Mouse (Mus musculus): ENCODE results near the gene Ropn1. TPM values are rescaled to one million over a fixed set of nuclear protein-coding genes. Genes with fewer than 3 reads are reported as not detected.

The Ropn1 gene
- polyA plus RNA-seq, 1 experiment, result not detected

DNA sequence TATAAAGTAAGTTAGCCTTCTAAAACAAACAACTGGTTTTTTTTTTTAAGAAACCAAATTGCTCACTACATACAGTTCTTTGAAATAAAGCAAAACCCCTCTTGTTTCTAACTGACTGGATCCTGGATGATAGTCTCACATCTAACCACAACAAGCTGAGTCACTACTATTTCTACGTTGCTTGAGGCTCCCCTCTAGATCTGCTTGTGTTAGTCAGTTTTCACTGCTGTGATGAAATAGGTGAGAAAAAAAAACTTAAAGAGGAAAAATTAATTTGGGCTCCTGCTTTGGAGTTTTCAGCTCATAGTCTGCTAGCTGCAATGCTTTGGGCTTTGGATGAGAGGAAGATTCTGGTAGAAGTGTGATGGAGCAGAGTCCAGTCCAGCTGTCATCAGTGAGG, 39.6 kb upstream of the Ropn1 start:
- no peak overlapping the region for H3K4me3 ChIP-seq
- no peak for TF ChIP-seq REST (IDR thresholded peaks at IDR 0.05; ENCODE audit: insufficient read depth, insufficient read length)
- no peak for TF ChIP-seq MYOG (IDR thresholded peaks at IDR 0.05; ENCODE audit: control insufficient read depth in 1 of 3, insufficient read depth in 1 of 3, insufficient read length in 2 of 3, low read depth in 2 of 3)
- no peak for TF ChIP-seq TCF12 (IDR thresholded peaks at IDR 0.05; ENCODE audit: insufficient read depth, poor library complexity, severe bottlenecking)
- TF ChIP-seq POLR2A (IDR thresholded peaks at IDR 0.05; ENCODE audit: insufficient read length, low read depth), result no peak
- no peak for TF ChIP-seq POLR2AphosphoS2 (IDR thresholded peaks at IDR 0.05; ENCODE audit: insufficient read length, low read depth)
- TF ChIP-seq USF1 (IDR thresholded peaks at IDR 0.05; ENCODE audit: low read depth), result no peak
- no peak for TF ChIP-seq SRF (IDR thresholded peaks at IDR 0.05; ENCODE audit: control insufficient read depth, insufficient read length, low read depth)
- no peaks in the 10 kb centered on the region for H3K27me3 ChIP-seq (ENCODE audit: control insufficient read depth, insufficient read depth, insufficient read length)
- H3K79me2 ChIP-seq (ENCODE audit: control insufficient read depth, insufficient read depth), result no peaks in the 10 kb centered on the region
- H3K36me3 ChIP-seq (ENCODE audit: control insufficient read depth, insufficient read depth), result no peaks in the 10 kb centered on the region
- no peak overlapping the region for H3K4me2 ChIP-seq (ENCODE audit: low read depth)
- no peak overlapping the region for H3ac ChIP-seq (ENCODE audit: control insufficient read depth, insufficient read length)

DNA sequence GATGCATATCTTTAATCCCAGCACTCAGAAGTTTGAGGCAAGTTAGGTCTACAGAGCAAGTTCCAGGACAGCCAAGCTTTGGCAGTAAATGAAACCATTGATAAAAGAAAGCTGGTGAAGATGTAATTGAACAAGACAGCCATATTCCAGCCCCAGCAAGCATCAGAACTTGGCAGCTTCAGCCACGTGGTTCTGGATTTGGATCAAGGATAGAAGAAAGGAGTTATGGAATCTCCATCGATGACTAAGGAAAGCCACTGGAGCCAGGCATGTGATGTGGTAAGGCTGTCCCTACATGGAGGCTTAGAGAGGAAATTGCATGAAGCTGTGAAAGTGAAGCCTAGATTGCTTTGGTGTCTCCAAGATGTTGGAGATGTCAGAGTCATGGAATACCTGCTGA, 35.7 kb upstream of the Ropn1 start:
- TF ChIP-seq USF1 (IDR thresholded peaks at IDR 0.05; ENCODE audit: low read depth) (peak; percentile 24), TCF12 (IDR thresholded peaks at IDR 0.05; ENCODE audit: insufficient read depth, poor library complexity, severe bottlenecking) (no peak), MYOD1 (IDR thresholded peaks at IDR 0.05; ENCODE audit: control insufficient read depth in 1 of 3, insufficient read length in 2 of 3, low read depth in 2 of 3) (no peak), E2F4 (IDR thresholded peaks at IDR 0.05; ENCODE audit: insufficient read depth) (no peak), TCF3 (IDR thresholded peaks at IDR 0.05; ENCODE audit: insufficient read length, low read depth) (no peak), POLR2A (IDR thresholded peaks at IDR 0.05; ENCODE audit: insufficient read length, low read depth) (no peak), POLR2AphosphoS2 (IDR thresholded peaks at IDR 0.05; ENCODE audit: insufficient read length, low read depth) (no peak)
- no peaks in the 10 kb centered on the region for H3K36me3 ChIP-seq (ENCODE audit: control insufficient read depth, insufficient read depth)
- H3K79me2 ChIP-seq (ENCODE audit: control insufficient read depth, insufficient read depth), result no peaks in the 10 kb centered on the region

DNA sequence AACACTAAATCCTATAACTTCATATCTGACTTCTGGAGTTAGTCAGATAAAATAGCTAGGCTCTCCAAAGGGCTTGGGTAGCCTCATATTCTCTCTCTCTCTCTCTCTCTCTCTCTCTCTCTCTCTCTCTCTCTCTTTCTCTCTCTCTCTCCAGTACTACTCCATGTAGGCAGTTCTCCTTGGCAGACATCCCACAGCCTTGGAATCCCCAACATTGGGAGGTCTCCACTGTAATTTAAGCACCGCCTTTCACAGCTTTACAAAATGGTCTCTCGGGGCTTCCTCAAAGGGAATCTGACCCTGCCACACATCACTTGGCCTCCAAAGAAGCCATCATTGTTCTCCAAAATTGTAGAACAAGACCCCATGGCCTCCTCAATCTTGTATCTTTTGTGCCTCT, 22.1 kb upstream of the Ropn1 start:
- no peaks in the 10 kb centered on the region for H3K27me3 ChIP-seq (ENCODE audit: control insufficient read depth, insufficient read depth, insufficient read length)
- H3K79me2 ChIP-seq (ENCODE audit: control insufficient read depth, insufficient read depth), result no peaks in the 10 kb centered on the region
- H3ac ChIP-seq (ENCODE audit: control insufficient read depth, insufficient read length), result no peak overlapping the region
- no peaks in the 10 kb centered on the region for H3K36me3 ChIP-seq (ENCODE audit: control insufficient read depth, insufficient read depth)
- H3K4me3 ChIP-seq, result no peak overlapping the region
- no peak for TF ChIP-seq MAX (IDR thresholded peaks at IDR 0.05; ENCODE audit: low read depth)
- no peak for TF ChIP-seq TCF12 (IDR thresholded peaks at IDR 0.05; ENCODE audit: insufficient read depth, poor library complexity, severe bottlenecking)
- TF ChIP-seq POLR2AphosphoS2 (IDR thresholded peaks at IDR 0.05; ENCODE audit: insufficient read length, low read depth), result no peak
- no peak for TF ChIP-seq CEBPB (IDR thresholded peaks at IDR 0.05; ENCODE audit: insufficient read depth, poor library complexity, severe bottlenecking)
- no peak for TF ChIP-seq E2F4 (IDR thresholded peaks at IDR 0.05; ENCODE audit: insufficient read depth)
- no peak for TF ChIP-seq SRF (IDR thresholded peaks at IDR 0.05; ENCODE audit: control insufficient read depth, insufficient read length, low read depth)
- no peak for TF ChIP-seq TCF3 (IDR thresholded peaks at IDR 0.05; ENCODE audit: insufficient read length, low read depth)
- TF ChIP-seq MYOD1 (IDR thresholded peaks at IDR 0.05; ENCODE audit: control insufficient read depth in 1 of 3, insufficient read length in 2 of 3, low read depth in 2 of 3), result no peak
- no peak for TF ChIP-seq USF1 (IDR thresholded peaks at IDR 0.05; ENCODE audit: low read depth)
- TF ChIP-seq POLR2A (IDR thresholded peaks at IDR 0.05; ENCODE audit: insufficient read length, low read depth), result no peak
- TF ChIP-seq MYOG (IDR thresholded peaks at IDR 0.05; ENCODE audit: control insufficient read depth in 1 of 3, insufficient read depth in 1 of 3, insufficient read length in 2 of 3, low read depth in 2 of 3), result no peak
- TF ChIP-seq REST (IDR thresholded peaks at IDR 0.05; ENCODE audit: insufficient read depth, insufficient read length), result no peak
- no peak overlapping the region for H3K4me2 ChIP-seq (ENCODE audit: low read depth)

More for the DNA sequence above, 35.7 kb upstream of the Ropn1 start:
- Histone ChIP-seq H3ac (ENCODE audit: control insufficient read depth, insufficient read length) (no peak overlapping the region), H3K27me3 (ENCODE audit: control insufficient read depth, insufficient read depth, insufficient read length) (no peaks in the 10 kb centered on the region), H3K4me3 (no peak overlapping the region), H3K4me2 (ENCODE audit: low read depth) (no peak overlapping the region)

DNA sequence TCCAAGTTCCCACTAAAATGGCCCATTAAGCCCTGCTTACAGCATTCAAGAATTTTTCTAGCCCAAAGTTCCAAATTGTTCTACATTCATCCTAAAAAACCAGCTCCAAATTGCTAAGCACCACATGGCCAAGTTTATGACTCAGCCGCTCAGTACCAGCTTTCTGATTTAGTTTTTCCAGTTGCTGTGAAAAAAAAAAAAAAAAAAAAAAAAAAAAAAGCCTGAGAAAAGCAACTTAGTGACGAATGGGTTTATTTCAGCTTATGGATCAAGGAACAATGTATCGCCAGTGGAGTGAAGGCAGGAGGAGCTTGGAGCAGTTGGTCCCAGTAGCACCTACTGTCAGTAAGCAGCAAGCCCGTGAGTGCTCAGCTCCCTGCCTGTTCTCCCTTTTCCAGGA, 21.3 kb upstream of the Ropn1 start:
- Histone ChIP-seq H3K4me2 (ENCODE audit: low read depth) (no peak overlapping the region), H3ac (ENCODE audit: control insufficient read depth, insufficient read length) (no peak overlapping the region), H3K4me3 (no peak overlapping the region), H3K36me3 (ENCODE audit: control insufficient read depth, insufficient read depth) (no peaks in the 10 kb centered on the region), H3K79me2 (ENCODE audit: control insufficient read depth, insufficient read depth) (no peaks in the 10 kb centered on the region), H3K27me3 (ENCODE audit: control insufficient read depth, insufficient read depth, insufficient read length) (no peaks in the 10 kb centered on the region)
- TF ChIP-seq MYOD1 (IDR thresholded peaks at IDR 0.05; ENCODE audit: control insufficient read depth in 1 of 3, insufficient read length in 2 of 3, low read depth in 2 of 3) (no peak), SRF (IDR thresholded peaks at IDR 0.05; ENCODE audit: control insufficient read depth, insufficient read length, low read depth) (no peak), REST (IDR thresholded peaks at IDR 0.05; ENCODE audit: insufficient read depth, insufficient read length) (no peak), E2F4 (IDR thresholded peaks at IDR 0.05; ENCODE audit: insufficient read depth) (no peak), MYOG (IDR thresholded peaks at IDR 0.05; ENCODE audit: control insufficient read depth in 1 of 3, insufficient read depth in 1 of 3, insufficient read length in 2 of 3, low read depth in 2 of 3) (no peak), TCF12 (IDR thresholded peaks at IDR 0.05; ENCODE audit: insufficient read depth, poor library complexity, severe bottlenecking) (no peak), CEBPB (IDR thresholded peaks at IDR 0.05; ENCODE audit: insufficient read depth, poor library complexity, severe bottlenecking) (no peak), MAX (IDR thresholded peaks at IDR 0.05; ENCODE audit: low read depth) (no peak), POLR2AphosphoS2 (IDR thresholded peaks at IDR 0.05; ENCODE audit: insufficient read length, low read depth) (no peak), TCF3 (IDR thresholded peaks at IDR 0.05; ENCODE audit: insufficient read length, low read depth) (no peak), POLR2A (IDR thresholded peaks at IDR 0.05; ENCODE audit: insufficient read length, low read depth) (no peak), USF1 (IDR thresholded peaks at IDR 0.05; ENCODE audit: low read depth) (no peak)

DNA sequence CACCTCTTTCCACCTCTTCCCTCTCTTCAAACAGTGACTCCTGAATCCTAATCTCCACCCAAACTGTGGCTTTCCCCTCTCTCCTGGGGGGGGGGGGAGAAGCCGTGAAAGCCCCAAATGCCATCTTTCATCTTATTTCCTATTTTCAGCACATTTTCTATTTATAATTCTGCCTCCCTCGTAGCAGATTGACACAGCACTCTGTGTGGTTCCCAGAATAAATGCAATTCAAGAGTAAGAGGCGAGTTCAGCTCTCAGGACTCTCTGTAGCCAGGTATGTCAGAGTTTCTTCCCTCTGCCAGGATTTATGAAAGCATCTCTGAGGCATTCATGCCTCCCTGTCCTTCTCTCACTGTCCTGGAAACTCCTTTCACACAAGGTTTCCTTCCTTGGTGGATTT, 14.2 kb upstream of the Ropn1 start:
- Histone ChIP-seq H3K79me2 (ENCODE audit: control insufficient read depth, insufficient read depth) (no peaks in the 10 kb centered on the region), H3K4me3 (no peak overlapping the region), H3K4me2 (ENCODE audit: low read depth) (no peak overlapping the region), H3ac (ENCODE audit: control insufficient read depth, insufficient read length) (no peak overlapping the region), H3K36me3 (ENCODE audit: control insufficient read depth, insufficient read depth) (no peaks in the 10 kb centered on the region), H3K27me3 (ENCODE audit: control insufficient read depth, insufficient read depth, insufficient read length) (no peaks in the 10 kb centered on the region)
- TF ChIP-seq MYOD1 (IDR thresholded peaks at IDR 0.05; ENCODE audit: control insufficient read depth in 1 of 3, insufficient read length in 2 of 3, low read depth in 2 of 3) (no peak), REST (IDR thresholded peaks at IDR 0.05; ENCODE audit: insufficient read depth, insufficient read length) (no peak), TCF12 (IDR thresholded peaks at IDR 0.05; ENCODE audit: insufficient read depth, poor library complexity, severe bottlenecking) (no peak), POLR2AphosphoS2 (IDR thresholded peaks at IDR 0.05; ENCODE audit: insufficient read length, low read depth) (no peak), MAX (IDR thresholded peaks at IDR 0.05; ENCODE audit: low read depth) (no peak), CEBPB (IDR thresholded peaks at IDR 0.05; ENCODE audit: insufficient read depth, poor library complexity, severe bottlenecking) (no peak), SRF (IDR thresholded peaks at IDR 0.05; ENCODE audit: control insufficient read depth, insufficient read length, low read depth) (no peak), USF1 (IDR thresholded peaks at IDR 0.05; ENCODE audit: low read depth) (no peak), TCF3 (IDR thresholded peaks at IDR 0.05; ENCODE audit: insufficient read length, low read depth) (no peak), MYOG (IDR thresholded peaks at IDR 0.05; ENCODE audit: control insufficient read depth in 1 of 3, insufficient read depth in 1 of 3, insufficient read length in 2 of 3, low read depth in 2 of 3) (no peak), POLR2A (IDR thresholded peaks at IDR 0.05; ENCODE audit: insufficient read length, low read depth) (no peak), E2F4 (IDR thresholded peaks at IDR 0.05; ENCODE audit: insufficient read depth) (no peak)

Data from myocyte (in vitro differentiated cells).